Mouse (Mus musculus) cerebellum, adult (tissue): ENCODE results near the gene Lin28a.

Experiments used
- ATAC-seq: cut with Nextera tagmentation; 2 replicates; pipeline ENCODE4 v1.9.2; 2017; ENCODE audit warnings: mild to moderate bottlenecking, moderate library complexity, mixed read lengths; ENCODE audit not compliant: insufficient number of reproducible peaks, low FRiP score, low TSS enrichment

Lin28a gene

GRCm38 (mm10) chr4:134018779-134019145, at the start of gene Lin28a:
Gene Lin28a, minus strand, starts transcription at chr4:134018841.
- ATAC-seq: no peak

- ATAC-seq: no peak
Observed at GRCm38 (mm10) chr4:134067833-134068544, 49.3 kb upstream of the Lin28a start.

- no peak for ATAC-seq
Observed at GRCm38 (mm10) chr4:134067383-134067782, 48.7 kb upstream of the Lin28a start.

- no peak for ATAC-seq
Observed at GRCm38 (mm10) chr4:134065431-134066004, 46.9 kb upstream of the Lin28a start.

GRCm38 (mm10) chr4:134062561-134062960, 43.9 kb upstream of the Lin28a start:
- no peak for ATAC-seq

GRCm38 (mm10) chr4:134061944-134062446, 43.4 kb upstream of the Lin28a start:
- ATAC-seq: no peak

GRCm38 (mm10) chr4:134061166-134061830, 42.7 kb upstream of the Lin28a start:
- no peak for ATAC-seq

GRCm38 (mm10) chr4:134060135-134060865, 41.7 kb upstream of the Lin28a start, which contains the start of gene Crybg2:
Gene Crybg2, plus strand, starts transcription at chr4:134060815.
- ATAC-seq: no peak

GRCm38 (mm10) chr4:134058908-134059307, 40.3 kb upstream of the Lin28a start:
- no peak for ATAC-seq

- ATAC-seq: no peak
Observed at GRCm38 (mm10) chr4:134058166-134058715, 39.6 kb upstream of the Lin28a start.

GRCm38 (mm10) chr4:134053538-134053937, 34.9 kb upstream of the Lin28a start, which contains the start of gene Zfp683:
Gene Zfp683, plus strand, starts transcription at chr4:134053838.
- ATAC-seq: no peak

GRCm38 (mm10) chr4:134052560-134052959, 33.9 kb upstream of the Lin28a start:
- ATAC-seq: peak; percentile 49; the same call in 1 of the 2 replicates

- ATAC-seq: no peak
Observed at GRCm38 (mm10) chr4:134051912-134052311, 33.3 kb upstream of the Lin28a start.

GRCm38 (mm10) chr4:134047648-134048047, 29.0 kb upstream of the Lin28a start:
- ATAC-seq: no peak

GRCm38 (mm10) chr4:134043041-134043440, 24.4 kb upstream of the Lin28a start:
- ATAC-seq: no peak

GRCm38 (mm10) chr4:134041317-134042123, 22.9 kb upstream of the Lin28a start:
- ATAC-seq: no peak

GRCm38 (mm10) chr4:134035953-134036352, 17.3 kb upstream of the Lin28a start:
- ATAC-seq: peak; percentile 36; the same call in 1 of the 2 replicates

GRCm38 (mm10) chr4:134025802-134026201, 7.2 kb upstream of the Lin28a start:
- no peak for ATAC-seq

GRCm38 (mm10) chr4:134020621-134021020, 2.0 kb upstream of the Lin28a start:
- no peak for ATAC-seq
